Mouse (Mus musculus) limb, embryonic 14.5 days (tissue): ENCODE measurements at regions not wholly inside any gene's neighbourhood (a gene's known extent, or its start where the extent isn't known, plus 50 kb on each side); places are given as distances from the start of the nearest gene placed in this dataset.

ENCODE experiments used
- ATAC-seq: fragments of 200-750 bp; cut with Nextera tagmentation; 2 replicates; pipeline ENCODE4 v1.8.0; 2017; ENCODE audit warnings: low read depth, moderate number of reproducible peaks, moderate TSS enrichment; ENCODE audit not compliant: low FRiP score
- DNase-seq: peaks from one replicate; pipeline ENCODE4 v3.0.0-alpha.2; 2015; ENCODE audit warnings: low spot score
- H3K27ac ChIP-seq: fragments of 300-500 bp; sonication (generic); replicated peaks from 2 replicates; pipeline ENCODE4 v1.5.1; 2014; ENCODE audit warnings: low read depth, mild to moderate bottlenecking, low read length, moderate library complexity, mixed read lengths
- H3K27me3 ChIP-seq: fragments of 300-500 bp; sonication (generic); 2 replicates; pipeline ENCODE4 v1.6.1; 2014; ENCODE audit warnings: low read length, mixed read lengths; ENCODE audit not compliant: control insufficient read depth, insufficient read depth
- H3K36me3 ChIP-seq: fragments of 300-500 bp; sonication (generic); 2 replicates; pipeline ENCODE4 v1.6.1; 2014; ENCODE audit warnings: mild to moderate bottlenecking, low read length, moderate library complexity, mixed read lengths; ENCODE audit not compliant: control insufficient read depth, insufficient read depth
- H3K4me1 ChIP-seq: fragments of 300-500 bp; sonication (generic); 2 replicates; pipeline ENCODE4 v1.6.1; 2014; ENCODE audit warnings: antibody characterized with exemption, low read length, mixed read lengths; ENCODE audit not compliant: control insufficient read depth, insufficient read depth
- H3K4me2 ChIP-seq: fragments of 300-500 bp; sonication (generic); replicated peaks from 2 replicates; pipeline ENCODE4 v1.6.1; 2014; ENCODE audit warnings: low read depth, mild to moderate bottlenecking, low read length, moderate library complexity; ENCODE audit not compliant: severe bottlenecking
- H3K4me3 ChIP-seq: fragments of 300-500 bp; sonication (generic); replicated peaks from 2 replicates; pipeline ENCODE4 v1.5.1; 2014; ENCODE audit warnings: low read length
- H3K9ac ChIP-seq: fragments of 300-500 bp; sonication (generic); 2 replicates; pipeline ENCODE4 v1.6.1; 2014; ENCODE audit warnings: mild to moderate bottlenecking, low read depth, low read length, moderate library complexity; ENCODE audit not compliant: severe bottlenecking
- H3K9me3 ChIP-seq: fragments of 300-500 bp; sonication (generic); 2 replicates; pipeline ENCODE4 v1.6.1; 2016; ENCODE audit warnings: low read length; ENCODE audit not compliant: control insufficient read depth
- POLR2A ChIP-seq: fragments of 200-500 bp; IDR thresholded peaks from 2 replicates; pipeline ENCODE4 v1.8.0; 2012; ENCODE audit warnings: inconsistent platforms, mild to moderate bottlenecking, moderate library complexity, borderline replicate concordance; ENCODE audit not compliant: insufficient read depth, insufficient read length; ENCODE audit errors: extremely low read depth
- WGBS: fragments of 180-500 bp; shearing (Covaris S2); extraction: QIAGEN DNeasy Blood & Tissue Kit; methylation state at CpG from one replicate; pipeline ENCODE4 v1.1.7; 2014; 5-methylcytosine and 5-hydroxymethylcytosine counted together

DNA sequence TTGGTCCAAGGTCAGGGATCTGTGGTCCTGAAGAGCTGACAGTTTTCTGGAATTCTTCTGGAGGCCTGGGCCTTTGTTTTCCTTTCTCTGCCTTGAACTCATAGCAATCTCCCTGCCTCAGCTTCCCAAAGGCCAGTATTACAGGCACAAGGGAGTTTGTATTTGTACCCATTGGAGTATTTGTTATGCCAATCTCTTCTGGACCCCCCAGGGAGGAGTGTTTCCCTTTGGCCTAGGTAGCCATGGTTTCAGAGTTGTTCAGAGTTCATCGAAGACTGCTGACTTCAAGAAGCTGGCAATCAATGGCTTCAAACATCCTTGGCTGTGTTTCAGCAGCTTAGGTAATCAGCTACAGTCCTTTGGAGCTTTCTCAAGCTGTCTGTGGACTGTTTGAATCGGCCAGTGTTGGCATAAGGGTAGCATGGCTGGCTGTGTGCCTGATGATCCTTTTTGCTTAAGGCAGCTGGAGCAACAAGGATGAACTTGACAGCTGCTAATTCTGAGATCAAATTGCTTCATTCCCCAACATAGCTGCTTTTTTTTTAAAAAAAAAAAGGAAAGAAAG lies 161.2 kb upstream of the Pja1 start:
- Histone ChIP-seq H3K27ac (no peak overlapping the region), H3K9ac (no peak overlapping the region), H3K36me3 (no peaks in the 10 kb centered on the region), H3K4me2 (no peak overlapping the region), H3K4me3 (no peak overlapping the region), H3K9me3 (no peaks in the 10 kb centered on the region), H3K4me1 (peaks cover 5% of the 10 kb centered on the region; the same call in 1 of the 2 replicates), H3K27me3 (0 out of 2 replicates have a peak, but pooled peaks cover 11% of the 10 kb centered on the region)
- TF ChIP-seq POLR2A, result no peak
- WGBS, result 62% methylated on average over 2 of the region's 2 CpGs
- DNase-seq (no peak), ATAC-seq (no peak)

GRCm38 (mm10) chrX:99624515-99625179 lies 153.6 kb upstream of the Pja1 start:
- Histone ChIP-seq H3K9ac (no peak overlapping the region), H3K27me3 (0 out of 2 replicates have a peak, but pooled peaks cover 8% of the 10 kb centered on the region), H3K4me3 (no peak overlapping the region), H3K27ac (0 out of 2 replicates have a peak overlapping the region, but pooled peaks have one; percentile 52), H3K4me2 (no peak overlapping the region), H3K4me1 (peaks cover 9% of the 10 kb centered on the region; the same call in 1 of the 2 replicates), H3K9me3 (no peaks in the 10 kb centered on the region), H3K36me3 (no peaks in the 10 kb centered on the region)
- 43% methylated on average over 5 of the region's 5 CpGs for WGBS
- peak; percentile 71 for DNase-seq
- ATAC-seq, result peak; percentile 92
- TF ChIP-seq POLR2A, result no peak

- peak; percentile 41; the same call in 1 of the 2 replicates for ATAC-seq
- H3K36me3 ChIP-seq, result no peaks in the 10 kb centered on the region
- 52% methylated on average over 9 of the region's 9 CpGs for WGBS
- no peak overlapping the region for H3K4me3 ChIP-seq
- TF ChIP-seq POLR2A, result no peak
- 0 out of 2 replicates have a peak, but pooled peaks cover 6% of the 10 kb centered on the region for H3K27me3 ChIP-seq
- H3K9me3 ChIP-seq, result no peaks in the 10 kb centered on the region
- no peak overlapping the region for H3K4me2 ChIP-seq
- H3K4me1 ChIP-seq, result no peaks in the 10 kb centered on the region
- no peak overlapping the region for H3K9ac ChIP-seq
- H3K27ac ChIP-seq, result no peak overlapping the region
- DNase-seq, result no peak
These were observed 141.2 kb upstream of the Pja1 start for GRCm38 (mm10) chrX:99612130-99612759.

DNA sequence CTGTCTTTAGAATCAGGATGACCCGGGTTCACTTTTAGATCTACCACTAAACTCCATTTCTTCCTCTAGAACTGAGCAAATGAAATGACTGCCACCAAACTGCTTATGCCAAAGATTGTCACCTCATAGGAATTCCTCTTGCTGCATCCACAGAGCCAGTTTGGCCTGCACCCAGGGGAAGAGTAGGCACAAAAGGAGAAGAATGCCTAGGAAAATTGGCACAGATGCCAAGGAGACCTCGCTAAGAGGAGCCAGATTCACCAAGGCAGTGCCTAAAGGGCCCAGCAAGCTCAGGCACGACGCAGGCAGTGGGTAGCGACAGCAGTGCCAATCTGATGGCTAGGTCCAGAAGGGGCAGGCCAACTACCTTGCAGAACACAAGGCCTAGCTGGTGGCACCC lies 139.0 kb upstream of the Pja1 start:
- no peaks in the 10 kb centered on the region for H3K4me1 ChIP-seq
- H3K9ac ChIP-seq, result no peak overlapping the region
- H3K36me3 ChIP-seq, result no peaks in the 10 kb centered on the region
- DNase-seq (no peak), ATAC-seq (no peak)
- H3K27ac ChIP-seq, result no peak overlapping the region
- TF ChIP-seq POLR2A, result no peak
- no peak overlapping the region for H3K4me2 ChIP-seq
- H3K9me3 ChIP-seq, result no peaks in the 10 kb centered on the region
- H3K27me3 ChIP-seq, result 0 out of 2 replicates have a peak, but pooled peaks cover 6% of the 10 kb centered on the region
- no peak overlapping the region for H3K4me3 ChIP-seq
- WGBS, result 85% methylated on average over 5 of the region's 5 CpGs

- no peak overlapping the region for H3K9ac ChIP-seq
- no peak overlapping the region for H3K4me2 ChIP-seq
- H3K4me3 ChIP-seq, result no peak overlapping the region
- no peaks in the 10 kb centered on the region for H3K36me3 ChIP-seq
- ATAC-seq (no peak), DNase-seq (no peak)
- no peaks in the 10 kb centered on the region for H3K9me3 ChIP-seq
- TF ChIP-seq POLR2A, result no peak
- no peaks in the 10 kb centered on the region for H3K4me1 ChIP-seq
- WGBS, result 72% methylated on average over 2 of the region's 2 CpGs
- H3K27ac ChIP-seq, result no peak overlapping the region
- H3K27me3 ChIP-seq, result 0 out of 2 replicates have a peak, but pooled peaks cover 6% of the 10 kb centered on the region
These were observed 138.5 kb upstream of the Pja1 start for GRCm38 (mm10) chrX:99609591-99609990.
